Mouse (Mus musculus) heart, adult 2 months (tissue): ENCODE measurements at regions not wholly inside any gene's neighbourhood (a gene's known extent, or its start where the extent isn't known, plus 50 kb on each side); places are given as distances from the start of the nearest gene placed in this dataset.

Source experiments
- CTCF ChIP-seq: fragments of 200-600 bp; IDR thresholded peaks from 2 replicates; pipeline ENCODE4 v1.8.1; 2022; ENCODE audit warnings: antibody characterized with exemption, mild to moderate bottlenecking, moderate library complexity
- POLR2A ChIP-seq: fragments of 200-500 bp; IDR thresholded peaks from 2 replicates; pipeline ENCODE4 v1.6.1; 2011; ENCODE audit warnings: mild to moderate bottlenecking, low read depth, low read length, control low read depth; ENCODE audit not compliant: insufficient read depth

GRCm38 (mm10) chr3:62885104-62885503 lies 280.2 kb upstream of the Gpr149 start:
- no peak for TF ChIP-seq CTCF
- TF ChIP-seq POLR2A = no peak
